Mouse (Mus musculus): Measurements from ENCODE around the gene Olfr521. TPM values are rescaled to one million over a fixed set of nuclear protein-coding genes. Genes with fewer than 3 reads are reported as not detected.
A peak's percentile ranks its signal among the peaks of the same experiment; 100 is the strongest.

Olfr521 gene
- polyA plus RNA-seq, 1 experiment from 2014 or later: not detected

DNA sequence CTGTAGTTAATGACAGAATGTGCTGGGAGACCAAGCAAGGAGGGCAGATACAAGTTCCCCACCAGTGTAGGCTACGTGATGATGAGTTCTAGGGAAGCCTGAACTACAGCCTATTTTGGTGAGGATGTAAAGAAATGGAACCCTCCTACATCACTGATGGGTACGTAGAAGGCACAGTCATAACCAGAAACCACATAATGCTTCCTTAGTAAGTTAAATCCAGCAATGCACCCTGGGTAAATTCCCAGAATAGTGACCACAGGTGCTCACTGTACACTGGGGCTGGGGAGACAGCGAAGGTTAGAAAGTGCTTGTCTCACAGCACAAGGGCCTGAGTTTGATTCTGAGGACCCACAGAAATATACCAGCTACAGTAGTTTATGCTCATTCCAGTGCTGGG, 22.2 kb downstream of the Olfr521 start:
- H3K36me3 ChIP-seq (ENCODE audit: control insufficient read depth, insufficient read depth, low read length): no peaks in the 10 kb centered on the region
- 0 out of 2 replicates have a peak, but pooled peaks cover 3% of the 10 kb centered on the region for H3K4me1 ChIP-seq (ENCODE audit: control insufficient read depth, insufficient read depth, low read length)
- H3K27me3 ChIP-seq (ENCODE audit: control insufficient read depth, insufficient read depth, low read depth, low read length): no peaks in the 10 kb centered on the region
- no peak overlapping the region for H3K27ac ChIP-seq (ENCODE audit: low read length)
- H3K9me3 ChIP-seq (replicated peaks; ENCODE audit: control insufficient read depth, low read length, poor library complexity, severe bottlenecking): no peaks in the 10 kb centered on the region
- no peak overlapping the region for H3K9ac ChIP-seq (ENCODE audit: low read depth, low read length)
- H3K4me3 ChIP-seq (ENCODE audit: low read depth, low read length): no peak overlapping the region
- ATAC-seq: no peak
- H3K4me2 ChIP-seq (ENCODE audit: low read length): no peak overlapping the region
- 90% methylated on average over 3 of the region's 3 CpGs for WGBS

DNA sequence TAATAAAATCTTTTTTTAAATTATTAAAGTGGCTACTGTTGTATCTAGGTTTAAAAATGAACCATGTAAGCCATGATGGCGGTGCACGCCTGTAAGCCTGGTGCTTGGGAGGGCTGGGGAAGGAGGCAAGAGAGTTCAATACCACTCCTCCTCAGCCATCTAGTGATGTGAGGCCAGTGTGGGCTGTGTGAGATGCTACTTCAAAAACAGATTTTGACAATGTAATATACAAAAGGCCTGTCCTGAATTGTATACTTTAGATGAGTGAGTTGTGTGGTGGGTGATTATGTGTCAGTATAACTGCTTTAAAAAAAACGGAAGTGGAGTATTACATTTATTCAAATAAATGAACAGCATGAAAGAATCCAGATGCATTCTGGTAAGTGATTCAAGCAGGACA, 23.5 kb downstream of the Olfr521 start:
- H3K36me3 ChIP-seq (ENCODE audit: control insufficient read depth, insufficient read depth, low read length): no peaks in the 10 kb centered on the region
- no peaks in the 10 kb centered on the region for H3K27me3 ChIP-seq (ENCODE audit: control insufficient read depth, insufficient read depth, low read depth, low read length)
- H3K4me3 ChIP-seq (ENCODE audit: low read depth, low read length): no peak overlapping the region
- H3K4me1 ChIP-seq (ENCODE audit: control insufficient read depth, insufficient read depth, low read length): 0 out of 2 replicates have a peak, but pooled peaks cover 3% of the 10 kb centered on the region
- no peak for ATAC-seq
- WGBS: 67% methylated on average over 3 of the region's 3 CpGs
- H3K4me2 ChIP-seq (ENCODE audit: low read length): no peak overlapping the region
- H3K9ac ChIP-seq (ENCODE audit: low read depth, low read length): no peak overlapping the region
- no peak overlapping the region for H3K27ac ChIP-seq (ENCODE audit: low read length)
- no peaks in the 10 kb centered on the region for H3K9me3 ChIP-seq (replicated peaks; ENCODE audit: control insufficient read depth, low read length, poor library complexity, severe bottlenecking)

DNA sequence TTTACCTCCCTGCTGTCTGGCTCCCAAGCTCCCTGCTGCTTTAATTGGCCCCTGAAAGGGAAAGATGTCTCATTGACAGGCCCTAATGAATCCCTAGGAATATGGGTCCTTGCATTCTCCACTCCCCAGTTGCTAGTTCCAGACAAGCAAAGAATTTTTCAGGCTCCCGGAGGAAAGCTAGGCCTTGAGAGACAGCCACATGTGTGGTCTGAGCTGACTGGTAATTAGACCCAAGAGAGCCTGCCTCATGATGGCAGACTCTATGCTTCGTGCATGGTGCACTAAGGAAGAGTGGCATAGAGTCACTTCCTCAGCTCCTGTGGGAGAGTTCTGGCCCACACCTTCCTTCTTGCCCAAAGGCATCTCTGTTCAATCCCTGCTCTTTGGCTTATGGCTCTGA, 24.6 kb downstream of the Olfr521 start:
- no peaks in the 10 kb centered on the region for H3K9me3 ChIP-seq (replicated peaks; ENCODE audit: control insufficient read depth, low read length, poor library complexity, severe bottlenecking)
- no peaks in the 10 kb centered on the region for H3K36me3 ChIP-seq (ENCODE audit: control insufficient read depth, insufficient read depth, low read length)
- H3K27ac ChIP-seq (ENCODE audit: low read length): no peak overlapping the region
- 50% methylated on average over 2 of the region's 2 CpGs for WGBS
- H3K4me1 ChIP-seq (ENCODE audit: control insufficient read depth, insufficient read depth, low read length): 0 out of 2 replicates have a peak, but pooled peaks cover 3% of the 10 kb centered on the region
- H3K27me3 ChIP-seq (ENCODE audit: control insufficient read depth, insufficient read depth, low read depth, low read length): no peaks in the 10 kb centered on the region
- ATAC-seq: no peak
- H3K9ac ChIP-seq (ENCODE audit: low read depth, low read length): no peak overlapping the region
- H3K4me2 ChIP-seq (ENCODE audit: low read length): no peak overlapping the region
- no peak overlapping the region for H3K4me3 ChIP-seq (ENCODE audit: low read depth, low read length)

DNA sequence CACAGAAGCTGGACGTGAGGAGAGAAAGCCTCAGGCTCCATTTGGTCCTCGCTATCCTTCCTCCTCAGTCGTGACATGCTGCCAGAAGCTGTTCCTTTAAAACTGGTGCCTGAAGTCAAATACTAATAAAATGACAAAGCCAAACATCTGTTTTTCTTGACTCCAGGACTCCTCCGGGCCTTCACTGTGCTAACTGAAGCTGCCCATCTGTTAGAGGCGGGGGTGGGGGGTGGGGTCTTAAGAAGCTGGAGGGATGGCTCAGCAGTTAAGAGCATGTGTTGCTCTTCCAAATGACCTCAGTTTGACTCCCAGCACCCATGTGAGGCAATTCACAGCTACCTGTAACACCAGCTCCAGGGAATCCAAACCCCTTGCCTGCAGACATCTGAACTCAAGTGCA, 25.3 kb downstream of the Olfr521 start:
- 63% methylated on average over 5 of the region's 5 CpGs for WGBS

DNA sequence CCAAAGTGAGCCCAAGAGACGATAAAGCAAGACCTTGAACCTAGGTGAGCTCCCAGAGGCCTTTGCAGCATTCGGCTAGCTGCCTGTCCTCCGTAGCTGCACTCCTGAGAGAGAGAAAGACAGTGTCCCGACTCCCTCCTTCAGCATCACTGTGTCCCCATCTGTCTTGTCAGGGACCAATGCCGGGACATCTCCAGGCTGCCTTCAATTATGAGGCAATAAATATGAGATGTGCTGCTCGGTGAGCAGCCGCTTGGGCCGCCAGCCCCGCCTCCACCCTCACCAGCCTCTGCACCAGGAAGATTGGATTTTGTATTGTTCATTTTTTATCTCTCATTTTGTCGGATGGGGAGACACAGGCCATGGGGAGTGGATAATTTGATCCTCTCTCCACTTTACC, 27.5 kb downstream of the Olfr521 start:
- H3K9me3 ChIP-seq (replicated peaks; ENCODE audit: control insufficient read depth, low read length, poor library complexity, severe bottlenecking): no peaks in the 10 kb centered on the region
- ATAC-seq: no peak
- WGBS: 65% methylated on average over 10 of the region's 10 CpGs
- H3K4me3 ChIP-seq (ENCODE audit: low read depth, low read length): no peak overlapping the region
- H3K4me2 ChIP-seq (ENCODE audit: low read length): no peak overlapping the region
- H3K27me3 ChIP-seq (ENCODE audit: control insufficient read depth, insufficient read depth, low read depth, low read length): no peaks in the 10 kb centered on the region
- no peak overlapping the region for H3K27ac ChIP-seq (ENCODE audit: low read length)
- H3K9ac ChIP-seq (ENCODE audit: low read depth, low read length): no peak overlapping the region
- H3K36me3 ChIP-seq (ENCODE audit: control insufficient read depth, insufficient read depth, low read length): no peaks in the 10 kb centered on the region
- H3K4me1 ChIP-seq (ENCODE audit: control insufficient read depth, insufficient read depth, low read length): peaks cover 6% of the 10 kb centered on the region

More for the DNA sequence above, 25.3 kb downstream of the Olfr521 start:
- no peak overlapping the region for H3K27ac ChIP-seq (ENCODE audit: low read length)
- no peak overlapping the region for H3K4me2 ChIP-seq (ENCODE audit: low read length)
- H3K27me3 ChIP-seq (ENCODE audit: control insufficient read depth, insufficient read depth, low read depth, low read length): no peaks in the 10 kb centered on the region
- ATAC-seq: no peak
- 0 out of 2 replicates have a peak, but pooled peaks cover 3% of the 10 kb centered on the region for H3K4me1 ChIP-seq (ENCODE audit: control insufficient read depth, insufficient read depth, low read length)
- no peak overlapping the region for H3K9ac ChIP-seq (ENCODE audit: low read depth, low read length)
- no peaks in the 10 kb centered on the region for H3K36me3 ChIP-seq (ENCODE audit: control insufficient read depth, insufficient read depth, low read length)
- H3K4me3 ChIP-seq (ENCODE audit: low read depth, low read length): no peak overlapping the region
- H3K9me3 ChIP-seq (replicated peaks; ENCODE audit: control insufficient read depth, low read length, poor library complexity, severe bottlenecking): no peaks in the 10 kb centered on the region

DNA sequence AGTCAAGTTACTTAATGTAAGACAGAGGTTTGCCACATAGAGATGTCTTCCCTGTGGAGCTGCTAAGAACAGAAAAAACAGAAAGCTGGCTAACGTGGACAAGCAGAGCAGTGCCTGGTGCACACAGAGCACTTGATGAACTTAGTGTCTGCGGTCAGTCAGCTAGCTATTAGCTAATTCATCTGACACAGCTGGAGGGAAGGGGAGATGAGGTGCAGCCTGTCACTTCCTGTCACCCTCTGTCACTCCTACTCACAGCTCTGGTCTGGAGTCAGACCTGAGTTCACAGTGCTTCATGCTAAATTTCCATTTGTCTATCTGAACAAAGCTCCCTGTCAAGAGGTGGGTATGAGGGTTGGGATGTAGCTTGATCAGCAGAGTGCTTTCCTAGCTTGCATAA, 30.8 kb downstream of the Olfr521 start:
- H3K36me3 ChIP-seq (ENCODE audit: control insufficient read depth, insufficient read depth, low read length): no peaks in the 10 kb centered on the region
- ATAC-seq: no peak
- H3K9me3 ChIP-seq (replicated peaks; ENCODE audit: control insufficient read depth, low read length, poor library complexity, severe bottlenecking): no peaks in the 10 kb centered on the region
- H3K27ac ChIP-seq (ENCODE audit: low read length): no peak overlapping the region
- H3K4me3 ChIP-seq (ENCODE audit: low read depth, low read length): no peak overlapping the region
- no peak overlapping the region for H3K4me2 ChIP-seq (ENCODE audit: low read length)
- H3K9ac ChIP-seq (ENCODE audit: low read depth, low read length): no peak overlapping the region
- WGBS: 60% methylated on average over 2 of the region's 2 CpGs
- H3K27me3 ChIP-seq (ENCODE audit: control insufficient read depth, insufficient read depth, low read depth, low read length): no peaks in the 10 kb centered on the region
- H3K4me1 ChIP-seq (ENCODE audit: control insufficient read depth, insufficient read depth, low read length): peaks cover 8% of the 10 kb centered on the region

DNA sequence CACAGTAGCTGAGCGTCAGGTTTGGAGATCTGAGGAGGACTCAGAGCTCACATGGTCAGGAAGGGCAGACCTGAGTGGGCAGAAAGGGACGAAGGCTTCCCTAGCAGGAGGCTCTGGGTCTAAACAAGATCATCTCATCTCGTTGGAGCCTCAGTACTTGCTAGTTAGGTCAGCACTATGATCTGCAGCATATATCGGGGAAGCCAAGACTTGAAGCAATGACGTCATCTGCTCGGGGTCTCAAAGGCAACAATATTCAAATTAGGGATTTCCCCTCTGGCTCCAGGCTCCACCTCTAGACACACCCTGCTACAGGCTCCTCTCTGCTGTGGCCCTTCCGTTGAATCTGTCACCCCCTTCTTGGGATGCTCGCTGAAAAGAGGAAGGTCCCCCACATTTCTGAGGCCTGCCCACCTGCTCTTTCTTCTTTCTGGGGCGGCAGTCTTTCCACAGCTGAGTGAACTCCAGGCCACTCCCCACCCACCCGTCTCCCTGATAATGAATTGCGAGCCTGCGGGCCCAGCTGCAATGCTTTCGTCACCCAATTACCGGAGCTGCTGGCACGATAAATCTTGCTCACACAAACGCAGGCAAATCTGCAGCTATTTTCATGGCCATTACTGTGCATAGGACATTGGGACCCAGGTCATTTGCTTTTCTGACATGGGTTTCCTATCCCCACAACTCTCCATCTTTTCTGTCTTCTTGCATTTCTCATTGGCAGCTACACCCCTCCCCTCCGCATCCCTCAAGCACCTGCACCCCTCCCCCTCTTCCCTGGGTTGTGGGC, 32.1 kb downstream of the Olfr521 start:
- peaks cover 8% of the 10 kb centered on the region for H3K4me1 ChIP-seq (ENCODE audit: control insufficient read depth, insufficient read depth, low read length)
- peak; percentile 52 for ATAC-seq
- peak overlapping the region; percentile 43 for H3K4me2 ChIP-seq (ENCODE audit: low read length)
- H3K27me3 ChIP-seq (ENCODE audit: control insufficient read depth, insufficient read depth, low read depth, low read length): no peaks in the 10 kb centered on the region
- WGBS: 13% methylated on average over 17 of the region's 17 CpGs
- 0 out of 2 replicates have a peak overlapping the region, but pooled peaks have one; percentile 19 for H3K27ac ChIP-seq (ENCODE audit: low read length)
- no peaks in the 10 kb centered on the region for H3K36me3 ChIP-seq (ENCODE audit: control insufficient read depth, insufficient read depth, low read length)
- 0 out of 2 replicates have a peak overlapping the region, but pooled peaks have one; percentile 27 for H3K9ac ChIP-seq (ENCODE audit: low read depth, low read length)
- no peak overlapping the region for H3K4me3 ChIP-seq (ENCODE audit: low read depth, low read length)
- H3K9me3 ChIP-seq (replicated peaks; ENCODE audit: control insufficient read depth, low read length, poor library complexity, severe bottlenecking): no peaks in the 10 kb centered on the region

DNA sequence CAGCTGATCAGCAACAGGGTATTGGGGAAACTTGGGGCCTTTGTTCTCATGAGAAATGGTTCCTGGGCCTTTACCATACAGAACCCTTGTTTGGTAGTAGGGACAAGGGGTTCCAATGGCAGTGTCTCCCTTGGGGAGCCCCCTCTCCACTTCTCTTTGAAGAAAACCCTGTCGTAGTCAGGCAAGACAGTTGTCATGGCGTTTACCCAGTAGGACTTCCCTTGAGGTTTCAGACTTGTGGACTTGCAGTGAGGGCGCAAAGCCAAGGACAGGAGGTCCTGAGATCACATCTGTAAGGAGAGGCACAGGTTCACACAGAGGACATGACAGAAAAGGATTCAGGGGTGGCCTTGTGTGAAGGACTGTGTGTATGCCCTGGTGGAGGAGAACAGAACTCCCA, 33.2 kb downstream of the Olfr521 start:
- WGBS: 55% methylated on average over 3 of the region's 3 CpGs
- peaks cover 8% of the 10 kb centered on the region for H3K4me1 ChIP-seq (ENCODE audit: control insufficient read depth, insufficient read depth, low read length)
- no peak overlapping the region for H3K27ac ChIP-seq (ENCODE audit: low read length)
- H3K4me2 ChIP-seq (ENCODE audit: low read length): no peak overlapping the region
- H3K36me3 ChIP-seq (ENCODE audit: control insufficient read depth, insufficient read depth, low read length): no peaks in the 10 kb centered on the region
- H3K9ac ChIP-seq (ENCODE audit: low read depth, low read length): no peak overlapping the region
- no peak overlapping the region for H3K4me3 ChIP-seq (ENCODE audit: low read depth, low read length)
- H3K27me3 ChIP-seq (ENCODE audit: control insufficient read depth, insufficient read depth, low read depth, low read length): no peaks in the 10 kb centered on the region
- no peak for ATAC-seq
- H3K9me3 ChIP-seq (replicated peaks; ENCODE audit: control insufficient read depth, low read length, poor library complexity, severe bottlenecking): no peaks in the 10 kb centered on the region

DNA sequence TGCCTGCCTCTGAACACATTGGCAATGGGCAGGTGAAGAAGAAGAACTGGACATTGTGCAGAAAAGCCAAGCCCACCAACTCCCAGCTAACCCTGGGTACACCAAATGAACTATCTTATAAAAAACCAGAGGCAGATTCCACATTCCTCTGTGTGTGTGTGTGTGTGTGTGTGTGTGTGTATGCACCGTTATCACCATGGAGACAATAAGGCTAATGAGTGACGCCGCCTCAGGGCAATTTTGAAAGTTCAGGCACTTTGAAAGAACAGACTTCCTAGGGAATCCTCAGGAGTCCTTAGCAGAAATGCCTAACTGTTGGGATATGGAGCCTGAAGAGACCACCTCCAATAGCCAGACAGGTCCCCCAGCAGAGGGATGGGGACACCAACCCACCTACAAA, 34.0 kb downstream of the Olfr521 start:
- WGBS: 67% methylated on average over 3 of the region's 3 CpGs
- Histone ChIP-seq H3K27ac (ENCODE audit: low read length) (no peak overlapping the region), H3K9me3 (replicated peaks; ENCODE audit: control insufficient read depth, low read length, poor library complexity, severe bottlenecking) (no peaks in the 10 kb centered on the region), H3K9ac (ENCODE audit: low read depth, low read length) (no peak overlapping the region), H3K36me3 (ENCODE audit: control insufficient read depth, insufficient read depth, low read length) (no peaks in the 10 kb centered on the region), H3K4me3 (ENCODE audit: low read depth, low read length) (no peak overlapping the region), H3K4me2 (ENCODE audit: low read length) (no peak overlapping the region), H3K4me1 (ENCODE audit: control insufficient read depth, insufficient read depth, low read length) (peaks cover 8% of the 10 kb centered on the region), H3K27me3 (ENCODE audit: control insufficient read depth, insufficient read depth, low read depth, low read length) (no peaks in the 10 kb centered on the region)
- ATAC-seq: no peak

All from midbrain, embryonic 16.5 days (tissue).